Mouse (Mus musculus): Measurements from ENCODE around the gene 3110021N24Rik. TPM values are rescaled to one million over a fixed set of nuclear protein-coding genes. Genes with fewer than 3 reads are reported as not detected.
"Not testable (repeated sequence)": the region's sequence is repeated elsewhere in the genome, so short reads cannot be mapped to it uniquely, and the experiment has no call there.

The 3110021N24Rik gene
- polyA plus RNA-seq (2015; fragmentation: Nextera tagmentation; extraction: Ambion mirVana), result 1.6 TPM in 2 replicates

GRCm38 (mm10) chr4:108719349-108719748 lies at the start of gene 3110021N24Rik:
Gene 3110021N24Rik, plus strand, starts transcription at chr4:108719649.
- Histone ChIP-seq H3K36me3 (ENCODE audit: control insufficient read depth, insufficient read depth, low read length) (peaks cover 5% of the 10 kb centered on the region; the same call in 1 of the 2 replicates), H3K9ac (ENCODE audit: low read length) (no peak within 1 kb of the TSS), H3K9me3 (ENCODE audit: control insufficient read depth, low read length) (no peaks in the 10 kb centered on the region), H3K4me1 (replicated peaks; ENCODE audit: control insufficient read depth, insufficient read depth, low read length) (no peaks in the 10 kb centered on the region), H3K27me3 (ENCODE audit: control insufficient read depth, insufficient read depth, low read depth, low read length) (no peaks in the 10 kb centered on the region), H3K4me3 (ENCODE audit: low read length) (no peak within 1 kb of the TSS), H3K27ac (ENCODE audit: low read length) (no peak within 1 kb of the TSS), H3K4me2 (ENCODE audit: low read depth, low read length) (no peak within 1 kb of the TSS)
- no peak for ATAC-seq (ENCODE audit: low read depth)
- WGBS, result 85% methylated on average over 5 of the region's 5 CpGs

- no peak for ATAC-seq (ENCODE audit: low read depth)
- WGBS, result 78% methylated on average over 3 of the region's 3 CpGs
- peaks cover 5% of the 10 kb centered on the region for H3K36me3 ChIP-seq (ENCODE audit: control insufficient read depth, insufficient read depth, low read length)
Observed at GRCm38 (mm10) chr4:108686156-108686555, 33.3 kb upstream of the 3110021N24Rik start.

GRCm38 (mm10) chr4:108687098-108687497 lies 32.4 kb upstream of the 3110021N24Rik start:
- H3K9me3 ChIP-seq (ENCODE audit: control insufficient read depth, low read length); H3K4me2 ChIP-seq (ENCODE audit: low read depth, low read length); H3K27ac ChIP-seq (ENCODE audit: low read length); H3K4me1 ChIP-seq (replicated peaks; ENCODE audit: control insufficient read depth, insufficient read depth, low read length); H3K9ac ChIP-seq (ENCODE audit: low read length); H3K36me3 ChIP-seq (ENCODE audit: control insufficient read depth, insufficient read depth, low read length); H3K4me3 ChIP-seq (ENCODE audit: low read length); ATAC-seq (ENCODE audit: low read depth); H3K27me3 ChIP-seq (ENCODE audit: control insufficient read depth, insufficient read depth, low read depth, low read length): not testable (repeated sequence)
- 95% methylated on average over 6 of the region's 7 CpGs for WGBS

More at GRCm38 (mm10) chr4:108686156-108686555, 33.3 kb upstream of the 3110021N24Rik start:
- Histone ChIP-seq H3K9me3 (ENCODE audit: control insufficient read depth, low read length) (no peaks in the 10 kb centered on the region), H3K27me3 (ENCODE audit: control insufficient read depth, insufficient read depth, low read depth, low read length) (no peaks in the 10 kb centered on the region), H3K27ac (ENCODE audit: low read length) (no peak overlapping the region), H3K4me2 (ENCODE audit: low read depth, low read length) (no peak overlapping the region), H3K9ac (ENCODE audit: low read length) (no peak overlapping the region), H3K4me1 (replicated peaks; ENCODE audit: control insufficient read depth, insufficient read depth, low read length) (no peaks in the 10 kb centered on the region), H3K4me3 (ENCODE audit: low read length) (no peak overlapping the region)

- Histone ChIP-seq H3K9me3 (ENCODE audit: control insufficient read depth, low read length) (no peaks in the 10 kb centered on the region), H3K4me2 (ENCODE audit: low read depth, low read length) (no peak overlapping the region), H3K4me3 (ENCODE audit: low read length) (no peak overlapping the region), H3K36me3 (ENCODE audit: control insufficient read depth, insufficient read depth, low read length) (peaks cover 9% of the 10 kb centered on the region), H3K27ac (ENCODE audit: low read length) (no peak overlapping the region), H3K4me1 (replicated peaks; ENCODE audit: control insufficient read depth, insufficient read depth, low read length) (no peaks in the 10 kb centered on the region), H3K27me3 (ENCODE audit: control insufficient read depth, insufficient read depth, low read depth, low read length) (no peaks in the 10 kb centered on the region), H3K9ac (ENCODE audit: low read length) (no peak overlapping the region)
- ATAC-seq (ENCODE audit: low read depth), result no peak
- 93% methylated on average over 3 of the region's 3 CpGs for WGBS
Observed at GRCm38 (mm10) chr4:108690479-108690878, 29.0 kb upstream of the 3110021N24Rik start.

- Histone ChIP-seq H3K4me1 (replicated peaks; ENCODE audit: control insufficient read depth, insufficient read depth, low read length) (no peaks in the 10 kb centered on the region), H3K27ac (ENCODE audit: low read length) (no peak overlapping the region), H3K27me3 (ENCODE audit: control insufficient read depth, insufficient read depth, low read depth, low read length) (no peaks in the 10 kb centered on the region), H3K9me3 (ENCODE audit: control insufficient read depth, low read length) (no peaks in the 10 kb centered on the region), H3K4me3 (ENCODE audit: low read length) (no peak overlapping the region), H3K36me3 (ENCODE audit: control insufficient read depth, insufficient read depth, low read length) (peaks cover 9% of the 10 kb centered on the region), H3K4me2 (ENCODE audit: low read depth, low read length) (no peak overlapping the region), H3K9ac (ENCODE audit: low read length) (no peak overlapping the region)
- ATAC-seq (ENCODE audit: low read depth), result no peak
Observed at GRCm38 (mm10) chr4:108691469-108691868, 28.0 kb upstream of the 3110021N24Rik start.

GRCm38 (mm10) chr4:108696934-108697333 lies 22.5 kb upstream of the 3110021N24Rik start:
- H3K27ac ChIP-seq (ENCODE audit: low read length), result no peak overlapping the region

GRCm38 (mm10) chr4:108708209-108708608 lies 11.2 kb upstream of the 3110021N24Rik start:
- Histone ChIP-seq H3K27me3 (ENCODE audit: control insufficient read depth, insufficient read depth, low read depth, low read length) (no peaks in the 10 kb centered on the region), H3K4me1 (replicated peaks; ENCODE audit: control insufficient read depth, insufficient read depth, low read length) (no peaks in the 10 kb centered on the region), H3K4me3 (ENCODE audit: low read length) (no peak overlapping the region), H3K9ac (ENCODE audit: low read length) (no peak overlapping the region), H3K36me3 (ENCODE audit: control insufficient read depth, insufficient read depth, low read length) (0 out of 2 replicates have a peak, but pooled peaks cover 3% of the 10 kb centered on the region), H3K4me2 (ENCODE audit: low read depth, low read length) (no peak overlapping the region), H3K9me3 (ENCODE audit: control insufficient read depth, low read length) (no peaks in the 10 kb centered on the region), H3K27ac (ENCODE audit: low read length) (no peak overlapping the region)
- ATAC-seq (ENCODE audit: low read depth), result peak; percentile 62; the same call in 1 of the 2 replicates
- 47% methylated on average over 5 of the region's 5 CpGs for WGBS

More at GRCm38 (mm10) chr4:108696934-108697333, 22.5 kb upstream of the 3110021N24Rik start:
- Histone ChIP-seq H3K36me3 (ENCODE audit: control insufficient read depth, insufficient read depth, low read length) (no peaks in the 10 kb centered on the region), H3K9me3 (ENCODE audit: control insufficient read depth, low read length) (no peaks in the 10 kb centered on the region), H3K27me3 (ENCODE audit: control insufficient read depth, insufficient read depth, low read depth, low read length) (no peaks in the 10 kb centered on the region), H3K4me2 (ENCODE audit: low read depth, low read length) (no peak overlapping the region), H3K9ac (ENCODE audit: low read length) (no peak overlapping the region), H3K4me1 (replicated peaks; ENCODE audit: control insufficient read depth, insufficient read depth, low read length) (no peaks in the 10 kb centered on the region), H3K4me3 (ENCODE audit: low read length) (no peak overlapping the region)
- WGBS, result 53% methylated on average over 3 of the region's 3 CpGs
- peak; percentile 34; the same call in 1 of the 2 replicates for ATAC-seq (ENCODE audit: low read depth)

- 74% methylated on average over 3 of the region's 3 CpGs for WGBS
- Histone ChIP-seq H3K9ac (ENCODE audit: low read length) (no peak overlapping the region), H3K4me3 (ENCODE audit: low read length) (no peak overlapping the region), H3K27me3 (ENCODE audit: control insufficient read depth, insufficient read depth, low read depth, low read length) (no peaks in the 10 kb centered on the region), H3K9me3 (ENCODE audit: control insufficient read depth, low read length) (no peaks in the 10 kb centered on the region), H3K4me1 (replicated peaks; ENCODE audit: control insufficient read depth, insufficient read depth, low read length) (no peaks in the 10 kb centered on the region), H3K36me3 (ENCODE audit: control insufficient read depth, insufficient read depth, low read length) (peaks cover 3% of the 10 kb centered on the region; the same call in 1 of the 2 replicates), H3K27ac (ENCODE audit: low read length) (no peak overlapping the region), H3K4me2 (ENCODE audit: low read depth, low read length) (no peak overlapping the region)
- no peak for ATAC-seq (ENCODE audit: low read depth)
Observed at GRCm38 (mm10) chr4:108721245-108721784, 1.9 kb downstream of the 3110021N24Rik start.

GRCm38 (mm10) chr4:108724102-108724501 lies 4.7 kb downstream of the 3110021N24Rik start:
- Histone ChIP-seq H3K9ac (ENCODE audit: low read length) (no peak overlapping the region), H3K27ac (ENCODE audit: low read length) (no peak overlapping the region), H3K4me2 (ENCODE audit: low read depth, low read length) (no peak overlapping the region), H3K27me3 (ENCODE audit: control insufficient read depth, insufficient read depth, low read depth, low read length) (no peaks in the 10 kb centered on the region), H3K4me1 (replicated peaks; ENCODE audit: control insufficient read depth, insufficient read depth, low read length) (no peaks in the 10 kb centered on the region), H3K9me3 (ENCODE audit: control insufficient read depth, low read length) (no peaks in the 10 kb centered on the region), H3K4me3 (ENCODE audit: low read length) (no peak overlapping the region), H3K36me3 (ENCODE audit: control insufficient read depth, insufficient read depth, low read length) (peaks cover 3% of the 10 kb centered on the region; the same call in 1 of the 2 replicates)
- ATAC-seq (ENCODE audit: low read depth), result no peak
- WGBS, result 87% methylated on average over 2 of the region's 2 CpGs
